Mouse (Mus musculus) thymus, postnatal 0 days (tissue): Measurements from ENCODE around the gene Gm10638. TPM values are rescaled to one million over a fixed set of nuclear protein-coding genes. Genes with fewer than 3 reads are reported as not detected.

ENCODE experiments used
- DNase-seq: peaks from one replicate; pipeline ENCODE4 v3.0.0-alpha.2; 2015; ENCODE audit warnings: low spot score
- polyA plus RNA-seq: library from polyadenylated mRNA; unstranded; fragments of >200 nt; fragmentation: Nextera tagmentation; extraction: Ambion mirVana; gene quantifications from 2 replicates; pipeline ENCODE4 v1.2.1, GENCODE M21; 2015

Gm10638 gene
- polyA plus RNA-seq = 4.5 and 4.8 TPM in 2 replicates

DNA sequence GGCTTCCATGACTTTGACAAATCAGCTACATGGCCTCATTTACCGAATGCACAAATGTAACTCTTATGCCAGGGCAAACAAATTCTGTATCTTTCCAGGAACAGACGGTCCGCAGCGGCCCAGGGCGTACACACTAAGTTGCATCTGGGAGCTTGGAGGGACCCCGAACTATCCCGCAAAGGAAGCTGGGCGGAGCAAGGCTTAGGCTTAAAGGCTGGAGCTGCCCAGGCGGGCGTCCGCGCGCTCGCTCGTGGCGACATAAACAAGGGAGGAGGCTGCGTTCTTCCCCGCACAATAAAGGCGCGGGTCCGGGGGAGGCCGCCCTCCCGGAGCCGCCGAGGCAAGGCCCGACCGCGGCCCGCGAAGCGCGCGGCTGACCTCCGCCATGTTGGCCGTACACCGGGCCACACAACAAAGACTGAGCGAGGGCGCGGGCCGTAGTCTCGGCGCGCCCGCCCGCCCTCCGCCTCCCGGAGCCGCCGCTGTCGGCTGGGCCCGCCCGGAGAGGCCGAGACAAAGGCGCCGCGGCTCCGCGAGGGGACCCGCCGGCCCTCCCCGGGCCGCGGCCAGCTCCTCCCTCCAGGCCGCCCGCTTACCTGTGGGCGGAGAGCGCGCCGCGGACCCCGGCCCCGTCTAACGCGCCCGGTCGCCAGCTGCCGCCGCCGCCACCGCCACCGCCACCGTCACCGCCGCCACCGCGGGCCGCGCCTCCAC is at the start of gene Gm10638, which contains the start of gene Siah1a:
TSS of gene Gm10638 (plus strand) at position 479 of the 714 bp plus-strand sequence.
TSS of gene Siah1a (minus strand) at position 714 of the 714 bp plus-strand sequence.
- peak; percentile 49 for DNase-seq

DNA sequence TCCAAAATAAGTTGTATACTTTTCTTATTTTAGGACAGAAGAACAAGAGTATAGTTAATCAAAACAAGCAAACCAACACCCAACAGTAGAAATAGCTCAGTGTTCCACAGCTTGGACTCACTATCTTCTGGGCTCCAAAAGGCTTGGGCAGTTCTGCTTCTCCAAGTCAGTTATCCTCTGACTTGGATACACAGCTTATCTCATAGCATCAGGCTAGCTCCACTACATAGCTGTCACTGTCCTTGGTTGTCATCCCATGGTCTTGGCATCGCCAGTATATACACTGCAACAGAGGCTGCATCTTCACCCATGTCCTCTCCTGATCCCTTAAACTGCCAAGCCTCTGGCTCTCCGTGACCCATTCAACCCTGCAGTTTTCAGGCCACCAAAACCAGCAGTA is 49.8 kb upstream of the Gm10638 start:
- DNase-seq = no peak

DNA sequence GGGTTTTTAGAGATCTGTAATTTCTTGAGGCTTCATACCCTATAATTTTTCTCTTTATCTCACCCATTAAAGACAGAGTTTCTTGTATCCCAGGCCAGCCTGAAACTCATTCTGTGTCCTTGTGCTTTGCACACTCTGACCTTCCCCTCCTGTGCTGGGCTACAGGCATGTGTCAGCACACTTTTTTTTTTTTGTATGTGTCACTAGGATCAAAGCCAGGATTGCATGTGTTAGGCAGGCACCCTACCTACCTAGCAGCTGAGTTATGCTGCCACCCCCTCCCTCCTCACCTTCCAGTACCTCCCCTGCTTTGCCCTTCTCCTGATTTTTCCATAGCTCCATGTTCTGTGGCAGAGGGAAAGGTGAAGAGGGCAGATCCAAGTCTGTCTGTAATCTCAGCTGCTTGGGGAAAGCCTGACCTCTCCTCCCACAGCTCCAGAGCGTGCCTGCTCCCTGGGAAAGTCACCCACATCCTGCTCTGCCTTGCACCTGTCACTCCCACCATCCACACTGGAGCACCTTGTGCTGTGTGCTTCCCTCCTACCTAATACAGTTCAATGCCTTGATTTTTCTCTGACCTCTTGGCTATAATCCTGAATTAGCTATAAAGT is 46.6 kb upstream of the Gm10638 start:
- DNase-seq = no peak

DNA sequence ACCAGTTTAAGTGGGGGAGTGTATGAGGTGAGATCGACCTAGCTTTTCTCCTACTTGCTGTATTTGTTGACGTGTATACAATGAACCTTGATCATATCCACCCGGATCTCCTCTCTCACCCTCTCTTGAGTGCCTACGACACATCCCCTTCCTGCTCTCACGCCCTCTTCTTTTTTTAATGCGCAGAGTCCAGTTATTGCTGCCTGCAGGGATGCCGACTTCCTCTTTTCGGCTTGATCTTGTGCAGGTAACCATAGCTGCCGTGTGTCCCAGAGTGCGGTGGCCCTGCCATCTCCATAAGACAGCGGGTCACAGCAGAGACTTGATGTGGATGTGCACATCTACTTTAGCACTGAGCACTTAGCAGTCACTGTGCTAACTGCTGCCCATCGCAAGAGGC is 46.0 kb upstream of the Gm10638 start:
- no peak for DNase-seq

DNA sequence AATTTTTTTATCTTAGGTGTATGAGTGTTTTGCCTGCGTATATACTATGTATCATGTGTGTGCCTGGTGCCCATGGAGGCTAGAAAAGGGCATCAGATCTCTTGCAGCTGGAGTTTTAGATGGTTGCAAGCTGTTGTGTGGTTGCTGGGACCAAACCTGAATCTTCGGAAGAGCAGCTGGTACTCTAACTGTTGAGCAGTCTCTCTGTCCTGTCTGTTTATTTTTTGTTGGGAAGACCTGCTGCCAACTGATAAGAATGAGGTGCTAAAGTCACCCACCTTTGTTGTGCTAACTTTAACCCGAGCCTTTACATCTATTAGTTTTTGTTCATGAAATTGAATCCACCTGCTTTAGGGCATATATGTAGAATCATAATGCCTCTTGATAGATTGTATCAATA is 43.0 kb upstream of the Gm10638 start:
- DNase-seq = no peak

DNA sequence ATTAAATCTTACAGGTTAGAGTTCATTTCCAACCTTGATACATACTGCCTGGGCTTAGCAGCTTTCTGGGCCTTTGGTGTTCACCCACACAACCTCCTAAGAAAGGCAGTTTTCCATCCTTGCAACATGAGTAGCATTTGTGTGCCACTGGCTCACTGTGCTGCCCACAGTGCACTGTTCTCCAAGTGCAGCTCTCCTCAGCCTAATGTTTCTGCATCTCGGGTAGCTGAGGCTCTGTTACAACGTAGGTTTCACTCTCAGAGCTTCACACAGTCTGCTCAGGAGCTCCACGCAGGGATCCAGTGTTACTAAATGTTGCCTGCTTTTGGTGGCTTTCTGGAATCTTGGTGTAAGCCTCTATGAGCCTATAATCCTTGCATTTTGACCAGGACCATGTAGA is 40.2 kb upstream of the Gm10638 start:
- DNase-seq = no peak

DNA sequence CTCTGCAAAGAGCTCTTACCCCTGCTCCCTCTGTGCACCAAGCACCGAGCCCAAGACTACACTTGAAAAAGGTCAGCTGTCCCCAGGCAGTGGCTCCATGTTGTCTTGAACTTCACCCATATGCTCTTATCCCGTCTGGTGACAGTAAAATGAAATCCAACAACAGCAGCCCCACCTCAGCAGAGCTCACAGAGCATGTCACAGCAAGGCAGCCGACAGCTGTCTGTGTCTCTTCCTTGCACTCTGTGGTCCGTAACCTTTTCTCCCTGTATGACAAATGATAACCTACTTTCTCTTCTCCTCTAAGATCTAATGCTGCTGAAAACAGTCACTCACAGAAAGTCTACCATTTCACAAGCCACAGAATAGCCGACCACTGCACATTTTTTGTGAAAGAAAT is 38.7 kb upstream of the Gm10638 start:
- peak; percentile 64 for DNase-seq

DNA sequence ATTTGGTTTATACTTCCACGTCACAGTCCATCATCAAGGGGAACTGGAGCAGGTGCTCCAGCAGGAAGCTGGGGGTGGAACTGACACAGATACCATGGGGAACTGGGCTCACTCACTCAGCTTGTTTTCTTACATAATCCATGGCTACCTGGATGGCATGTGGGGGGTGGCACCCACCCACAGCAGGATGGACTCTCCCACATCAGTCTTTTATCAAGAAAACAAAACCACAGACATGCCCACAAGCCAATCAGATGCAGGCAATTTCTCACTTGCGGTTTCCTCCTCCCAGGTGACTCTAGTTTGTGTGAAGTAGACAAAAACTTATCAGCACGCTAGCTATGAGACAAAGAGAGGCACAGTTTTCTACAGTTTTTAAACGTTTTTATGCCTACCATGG is 37.6 kb upstream of the Gm10638 start:
- peak; percentile 97 for DNase-seq

DNA sequence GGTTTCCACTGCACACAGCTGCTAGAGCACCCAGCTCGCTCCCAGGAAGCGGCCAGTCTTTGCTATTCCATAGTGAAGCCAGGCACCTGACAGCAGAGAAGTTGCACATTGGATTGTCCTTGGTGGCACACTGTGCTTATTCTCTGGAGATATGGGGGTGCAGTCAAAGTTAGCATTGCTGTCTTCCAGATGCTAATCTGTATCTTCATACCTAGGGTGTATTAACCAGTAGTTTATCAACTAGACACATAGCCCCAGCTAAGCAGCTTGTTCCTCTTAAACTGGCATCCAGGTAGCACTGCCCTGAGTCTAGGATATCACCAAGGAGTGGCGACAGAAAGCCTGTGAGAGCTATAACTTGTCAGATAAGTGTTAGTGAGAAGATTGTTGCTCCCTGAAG is 32.9 kb upstream of the Gm10638 start:
- DNase-seq = no peak

DNA sequence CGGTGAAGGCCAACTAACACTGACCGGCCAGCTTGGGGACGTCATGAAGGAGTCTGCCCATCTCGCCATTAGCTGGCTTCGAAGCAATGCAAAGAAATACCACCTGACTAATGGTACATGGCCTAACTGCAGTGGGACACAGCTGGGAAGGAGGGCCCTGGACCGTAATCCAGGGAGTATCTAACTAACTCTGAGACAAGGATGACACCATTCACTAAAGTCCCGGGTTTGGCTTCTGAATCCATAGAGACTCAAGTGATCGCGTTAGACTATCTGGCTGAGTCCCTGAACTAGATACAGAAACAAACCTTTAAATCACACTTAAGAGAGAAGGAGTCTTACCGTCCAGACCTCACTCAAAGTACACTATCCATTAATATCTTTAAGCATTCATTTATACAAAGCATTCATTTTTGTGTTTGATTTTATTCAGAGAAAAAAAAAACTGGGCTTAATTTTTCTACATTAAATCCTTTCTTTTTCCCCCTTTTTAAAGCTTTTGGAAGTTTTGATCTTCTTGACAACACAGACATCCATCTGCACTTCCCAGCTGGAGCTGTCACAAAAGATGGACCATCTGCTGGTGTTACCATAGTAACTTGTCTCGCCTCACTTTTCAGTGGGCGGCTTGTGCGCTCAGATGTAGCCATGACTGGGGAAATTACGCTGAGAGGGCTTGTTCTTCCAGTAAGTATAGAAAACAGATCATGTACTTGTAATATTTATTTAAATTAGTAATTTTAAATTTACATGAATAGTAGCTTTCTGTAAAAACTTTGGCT is 31.9 kb upstream of the Gm10638 start:
- no peak for DNase-seq

DNA sequence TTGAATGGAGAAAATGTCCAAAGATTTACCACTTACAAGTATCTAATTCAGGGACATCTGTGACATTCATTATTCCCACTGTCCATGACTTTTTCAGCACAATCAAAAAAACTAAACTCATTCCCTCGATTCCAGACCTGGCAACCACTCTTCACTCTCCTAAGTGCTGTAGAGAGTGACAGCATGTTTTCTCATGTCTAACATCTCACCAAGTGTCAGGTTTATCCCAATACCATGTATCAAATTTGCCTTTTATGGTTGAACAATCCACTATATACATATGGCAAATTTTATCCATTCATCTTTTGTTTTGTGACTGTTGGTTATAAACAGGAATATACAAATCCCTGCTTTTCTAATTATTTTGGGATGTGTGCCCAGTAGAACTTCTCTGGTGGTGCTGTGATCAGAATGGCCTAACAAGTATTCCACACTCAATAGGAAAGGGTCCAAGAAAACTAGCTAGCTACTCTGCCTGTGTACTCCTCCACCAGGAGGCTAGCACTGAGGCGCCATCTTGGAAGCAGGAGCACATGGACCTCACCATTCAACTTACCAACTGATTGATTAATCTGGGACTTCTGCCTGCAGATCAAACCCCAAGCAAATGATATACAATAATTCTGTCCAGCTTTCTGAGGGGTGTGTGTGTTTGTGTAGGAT is 27.0 kb upstream of the Gm10638 start:
- no peak for DNase-seq

DNA sequence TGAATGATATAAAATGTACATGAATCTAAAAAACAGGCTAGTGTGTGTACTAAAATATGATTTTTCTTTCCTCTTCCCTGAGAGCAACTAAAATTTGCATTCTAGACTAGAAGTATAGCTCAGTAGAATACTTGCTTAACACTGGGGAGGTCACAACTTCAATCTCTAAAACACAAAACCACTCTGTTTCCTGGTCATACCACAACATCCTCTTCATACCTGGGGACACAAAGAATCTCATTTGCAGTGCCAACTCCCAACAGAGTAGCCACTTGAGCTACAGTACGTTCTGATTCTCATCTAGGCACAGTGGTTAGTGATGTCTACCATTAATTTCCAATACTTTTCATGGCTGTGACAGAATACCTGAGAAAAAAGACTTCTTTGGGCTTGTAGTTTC is 26.1 kb upstream of the Gm10638 start:
- peak; percentile 20 for DNase-seq

DNA sequence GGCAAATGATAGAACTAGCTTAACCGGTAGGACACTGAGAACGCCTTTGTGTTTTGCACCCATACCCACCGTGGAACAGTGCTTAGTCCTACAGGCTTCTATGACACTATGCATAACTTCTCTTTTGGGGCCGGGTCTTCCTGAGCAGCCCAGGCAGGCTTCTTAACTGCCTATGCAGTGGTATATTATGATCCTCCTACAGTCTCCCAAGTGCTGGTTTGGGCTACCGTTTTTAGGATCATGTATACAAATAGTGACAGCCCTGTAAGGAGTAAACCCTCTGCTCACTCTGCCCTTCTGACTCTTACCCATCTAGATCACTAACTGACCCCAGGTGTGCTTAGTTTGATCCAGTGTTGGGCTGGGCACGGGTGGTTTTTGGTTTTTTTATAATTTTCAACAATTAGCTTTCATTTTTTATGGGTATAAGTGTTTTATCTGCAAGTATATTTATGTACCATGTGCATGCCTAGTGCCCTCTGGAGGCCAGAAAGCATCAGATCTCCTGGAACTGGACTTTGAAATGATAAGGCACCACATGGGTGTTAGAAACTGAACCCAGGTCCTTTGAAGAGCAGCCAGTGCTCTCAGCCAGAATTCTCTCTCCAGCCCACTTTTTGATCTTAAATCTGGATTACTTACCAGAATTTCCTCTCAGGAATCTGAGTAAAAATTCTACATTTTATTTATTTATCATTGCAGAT is 24.6 kb upstream of the Gm10638 start:
- no peak for DNase-seq

DNA sequence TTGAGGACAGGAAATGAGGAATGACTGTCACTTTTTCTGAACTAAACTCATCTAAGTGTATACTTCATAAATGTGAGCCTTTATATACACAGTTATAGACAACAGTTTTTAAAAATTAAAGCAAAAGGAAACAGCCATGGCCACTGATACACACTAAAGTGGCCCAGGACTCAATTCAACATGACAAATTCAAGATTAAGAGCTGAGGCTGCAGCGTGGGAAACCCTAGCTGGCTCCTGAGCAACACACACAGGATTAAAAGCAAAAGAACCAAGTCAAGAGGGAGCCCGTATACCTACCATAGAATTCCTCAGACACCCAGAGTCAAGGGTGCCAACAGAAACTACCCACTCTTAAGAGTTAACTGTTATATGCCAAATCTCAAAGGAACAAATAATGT is 24.0 kb upstream of the Gm10638 start:
- DNase-seq = no peak

DNA sequence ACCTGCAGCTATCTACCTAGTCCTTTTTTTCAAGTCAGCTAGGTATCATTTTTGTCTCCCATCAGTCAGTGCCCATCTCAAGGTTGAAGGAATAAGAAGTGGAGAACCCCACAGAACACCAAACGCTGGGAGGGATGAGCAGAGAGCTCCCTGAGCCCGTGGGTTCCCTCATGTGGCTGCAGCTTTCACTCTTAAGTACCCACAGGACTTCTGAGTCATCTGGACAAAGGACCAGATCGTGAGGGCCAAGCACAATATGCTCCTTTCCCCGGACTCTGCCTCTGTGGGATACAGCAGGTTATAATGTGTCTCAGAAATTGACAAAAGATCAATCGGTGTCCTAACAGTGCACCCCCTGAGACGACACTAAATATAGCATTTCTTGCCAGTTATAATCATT is 18.5 kb upstream of the Gm10638 start:
- no peak for DNase-seq

DNA sequence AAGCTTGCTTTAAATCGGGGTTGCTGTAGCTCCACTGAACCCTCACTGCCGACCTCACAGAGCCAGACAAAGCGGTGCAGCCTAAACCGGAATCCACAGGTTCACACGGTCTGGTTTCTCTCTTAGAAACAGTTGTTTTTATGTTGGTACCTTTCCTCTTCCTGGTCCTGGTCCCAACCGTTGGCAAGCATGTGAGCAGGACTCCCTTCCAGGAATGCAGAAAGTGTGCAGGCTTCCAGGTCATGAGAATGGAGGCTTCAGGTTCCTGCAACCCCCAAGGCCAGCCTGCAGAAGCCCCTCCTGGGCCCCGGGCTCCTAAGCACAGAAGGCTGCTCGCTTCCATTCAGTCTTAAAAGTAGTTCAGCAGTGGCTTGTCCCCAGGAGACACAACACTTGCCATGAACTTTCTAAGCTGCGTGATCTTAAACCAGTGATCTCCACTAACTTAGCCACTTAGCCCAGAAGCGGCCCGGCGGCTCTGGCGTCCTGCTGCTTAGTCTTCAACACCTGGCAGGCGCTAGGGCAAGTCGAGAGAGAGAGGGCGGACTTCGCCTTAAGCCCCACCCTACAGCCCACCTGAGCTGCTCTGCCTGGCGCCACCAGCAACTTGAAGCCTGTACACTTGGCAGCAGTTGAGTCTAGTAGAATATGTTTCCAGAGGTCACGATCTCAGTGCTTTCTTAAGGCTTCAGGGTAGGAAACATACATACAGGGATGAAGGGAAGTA is 17.1 kb upstream of the Gm10638 start:
- DNase-seq = no peak

DNA sequence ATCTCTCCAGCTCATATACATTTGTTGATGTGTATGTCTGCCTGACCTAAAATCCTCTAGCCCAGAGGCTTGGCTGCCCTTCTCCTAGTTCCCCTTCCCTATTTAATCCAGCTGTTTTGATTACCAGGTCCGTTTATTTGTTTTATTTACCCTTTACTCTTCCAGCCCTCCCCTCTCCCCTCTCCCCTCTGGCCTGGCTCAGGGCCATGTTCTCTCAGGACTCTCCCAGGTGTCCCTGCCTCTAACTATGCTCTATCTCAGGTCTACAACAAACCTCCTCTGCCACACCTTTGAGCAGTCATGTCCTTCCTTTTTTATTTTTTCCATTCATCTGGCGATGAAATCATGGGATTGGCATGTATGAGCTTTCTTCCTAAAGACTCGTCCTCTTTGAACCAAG is 15.2 kb upstream of the Gm10638 start:
- no peak for DNase-seq

DNA sequence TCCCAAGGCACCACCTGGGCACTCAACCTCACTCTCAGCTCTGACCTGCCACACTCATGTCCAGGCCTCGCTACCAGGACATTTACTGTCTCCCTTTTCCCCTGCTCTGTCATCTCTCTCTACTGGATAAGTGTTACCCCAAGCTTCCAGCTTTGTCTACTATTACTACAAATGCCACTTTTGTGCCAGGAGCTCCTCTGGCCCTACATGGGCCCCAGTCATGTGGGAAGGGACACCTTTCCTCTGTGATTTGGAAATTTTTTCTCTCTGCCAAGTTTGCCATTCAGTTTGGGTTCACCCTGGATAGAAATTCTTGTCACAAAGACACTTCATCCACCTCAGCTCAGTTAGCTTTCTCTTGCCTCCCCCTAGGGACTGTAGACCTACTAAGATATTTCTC is 14.6 kb upstream of the Gm10638 start:
- DNase-seq = no peak

DNA sequence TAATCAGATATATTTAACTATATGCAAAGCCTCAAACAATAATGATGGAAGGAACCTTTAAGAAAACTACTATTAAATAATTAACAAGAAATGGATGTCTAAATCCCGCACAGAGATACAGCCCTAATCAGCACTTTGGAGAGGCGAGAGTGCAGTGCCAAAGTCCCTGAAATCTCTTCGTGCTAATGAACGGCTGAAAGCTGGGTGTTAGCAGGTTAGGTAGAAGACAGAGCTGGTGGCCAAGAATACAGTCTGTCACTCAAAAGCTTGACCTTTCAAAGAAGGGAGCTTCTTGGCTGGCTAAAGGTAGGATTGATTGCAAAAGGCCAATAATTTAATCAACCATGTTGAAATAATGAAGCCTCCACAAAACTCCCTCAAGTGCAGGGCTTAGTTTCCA is 11.3 kb upstream of the Gm10638 start:
- no peak for DNase-seq

DNA sequence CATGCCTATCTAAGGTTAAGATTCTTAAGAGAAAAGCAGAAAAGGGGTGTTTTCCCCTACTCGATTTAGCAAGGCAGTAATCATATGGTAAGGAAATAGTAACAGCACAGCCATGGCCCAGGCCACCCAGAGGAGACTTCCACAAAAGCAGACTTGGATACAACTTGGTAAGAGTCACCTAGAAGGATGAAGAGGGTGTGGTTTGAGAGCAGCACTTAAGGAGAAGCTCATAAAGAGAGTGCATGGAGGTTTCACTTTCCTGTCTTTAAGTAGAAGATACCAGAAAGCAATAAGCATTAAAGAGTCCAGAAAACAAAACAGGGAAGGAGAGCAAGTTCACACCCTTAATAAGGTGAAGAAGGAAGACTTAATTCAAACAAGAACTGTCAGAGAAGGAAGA is 10.5 kb upstream of the Gm10638 start:
- DNase-seq = no peak
